8 mouse cellular contexts compared by ENCODE assay signal in the genomic region with DNA sequence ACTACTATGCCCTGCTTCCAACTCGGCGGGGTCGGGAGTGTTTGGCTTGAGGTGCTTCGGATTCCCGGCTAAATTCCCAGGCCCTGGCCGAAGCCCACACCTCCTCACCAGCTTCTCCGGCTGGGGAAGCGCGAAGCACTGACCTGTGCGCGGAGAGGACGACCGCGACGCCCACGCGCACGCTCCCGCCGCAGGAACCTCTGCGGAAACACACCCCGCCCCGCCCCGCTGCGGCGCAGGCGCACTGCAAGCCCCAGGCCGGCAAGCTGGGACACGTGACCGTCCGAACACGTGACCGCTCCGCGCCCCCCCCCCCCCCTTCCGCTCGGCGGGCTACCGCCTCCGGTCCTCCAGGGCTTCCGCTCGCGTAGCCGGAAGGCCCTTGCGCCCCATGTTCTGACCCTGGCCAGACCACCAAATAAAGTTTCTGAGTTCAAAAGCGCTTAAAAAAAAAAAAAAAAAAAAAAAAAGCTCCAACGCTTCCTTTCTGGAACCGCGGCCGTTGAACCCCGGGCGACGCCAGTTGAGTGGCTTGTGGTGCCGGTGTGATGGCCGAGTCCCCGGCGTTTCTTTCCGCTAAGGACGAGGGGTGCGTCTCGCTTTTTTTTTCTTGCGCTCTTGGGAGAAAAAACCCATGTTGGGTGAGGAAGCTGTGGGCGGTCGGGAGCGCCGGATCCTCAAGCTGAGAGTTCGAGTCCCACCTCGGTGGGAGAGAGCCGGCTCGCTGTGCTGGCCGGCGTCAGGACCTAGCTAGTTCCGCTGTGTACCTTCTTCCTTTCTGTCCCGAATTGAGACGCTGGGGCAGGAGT. TPM values are rescaled to one million over a fixed set of nuclear protein-coding genes. Genes with fewer than 3 reads are reported as not detected.
A peak's percentile ranks its signal among the peaks of the same experiment; 100 is the strongest.
DNase-seq lines count a peak whose midpoint lies in the region; ATAC-seq and TF ChIP-seq lines count a peak whose summit lies in the region.

A gene (minus strand): TSS at position 266 of the 809 bp plus-strand sequence.
A gene (plus strand): TSS at position 345 of the 809 bp plus-strand sequence.

- peak; percentile 87 for ATAC-seq in Patski
- peak; percentile 95 for ATAC-seq in hindbrain, embryonic 14.5 days (ENCODE audit: low FRiP score)

- CTCF ChIA-PET in Patski (lab: Charles Lee): interaction anchor here (0.8 to 1.6 kb wide), 3 partner anchors 21 to 27 kb away, joined by 3 to 4 read pairs (median 3); no protein-coding TSS in a partner anchor

- H3K4me1 ChIP-seq in hindbrain, embryonic 14.5 days (replicated peaks; ENCODE audit: control insufficient read depth, insufficient read depth, low read length): peaks cover 7% of the 10 kb centered on the region

- under 1% methylated on average over 69 of the region's 75 CpGs for WGBS in hindbrain, embryonic 14.5 days

- no peaks in the 10 kb centered on the region for H3K9me3 ChIP-seq in hindbrain, embryonic 14.5 days (ENCODE audit: control insufficient read depth, low read length)

- H3K9ac ChIP-seq in hindbrain, embryonic 14.5 days: peak within 1 kb of the TSS; percentile 83

- H3K4me3 ChIP-seq in hindbrain, embryonic 14.5 days (replicated peaks; ENCODE audit: low read length): peak within 1 kb of the TSS; percentile 75

- peak; percentile 85 for DNase-seq in Patski (ENCODE audit: low read depth, low spot score)
- peak; percentile 98 for DNase-seq in cerebellum, postnatal 14 days
- peak; percentile 91 to 96 for DNase-seq in frontal cortex, postnatal 25 days (ENCODE audit: low spot score in 2 of 2)
- DNase-seq in hindbrain, embryonic 14.5 days (ENCODE audit: low spot score): peak; percentile 94
- peak; percentile 93 to 94 for DNase-seq in layer of hippocampus, postnatal 36 days
- peak; percentile 90 for DNase-seq in lung, postnatal 36 days
- DNase-seq in retina, postnatal 1 day: peak; percentile 98
- DNase-seq in urinary bladder, adult 18-20 months (ENCODE audit: low spot score in 2 of 2): peak; percentile 89 to 92

- peaks cover 16% of the 10 kb centered on the region for H3K36me3 ChIP-seq in hindbrain, embryonic 14.5 days (replicated peaks; ENCODE audit: control insufficient read depth, insufficient read depth)

- H3K27me3 ChIP-seq in Patski: no peaks in the 10 kb centered on the region
- H3K27me3 ChIP-seq in hindbrain, embryonic 14.5 days (ENCODE audit: control insufficient read depth, insufficient read depth, low read length): no peaks in the 10 kb centered on the region

- in situ Hi-C loops in Patski (cut with MboI; ENCODE audit: low pct_unique_long_range_greater_than_20kb): no loop called here

- H3K27ac ChIP-seq in hindbrain, embryonic 14.5 days: peak within 1 kb of the TSS; percentile 78

- POLR2A ChIA-PET in Patski (lab: Charles Lee): interaction anchor here (0.6 to 2.1 kb wide), 8 partner anchors 9 to 1084 kb away, joined by 3 to 10 read pairs (median 5); a partner anchor contains a TSS

- H3K4me2 ChIP-seq in hindbrain, embryonic 14.5 days (replicated peaks): peak within 1 kb of the TSS; percentile 89

- no peak for TF ChIP-seq CTCF in Patski (IDR thresholded peaks at IDR 0.05)

RNA-seq across cellular contexts. Expression of the first gene that starts in this region (rescaled TPM):
- 39.2 TPM for polyA plus RNA-seq in Patski (2021)
- polyA plus RNA-seq in hindbrain, embryonic 14.5 days (2014; fragmentation: Nextera tagmentation; extraction: Ambion mirVana): 50.6 and 52.9 TPM in 2 replicates
- total RNA-seq in layer of hippocampus, postnatal 36 days (2021): 10 to 100 TPM; 39.5 to 40.6 TPM

RNA-seq across cellular contexts. Expression of the second gene that starts in this region (rescaled TPM):
- polyA plus RNA-seq in Patski (2021): 26.5 TPM
- 12.0 and 12.2 TPM in 2 replicates for polyA plus RNA-seq in hindbrain, embryonic 14.5 days (2014; fragmentation: Nextera tagmentation; extraction: Ambion mirVana)
- total RNA-seq in layer of hippocampus, postnatal 36 days (2021): 10 to 100 TPM; 24.8 to 25.1 TPM

Comparison
In these comparisons a context has a peak if more than half of its experiments do, and no peak if none do; other contexts are left out.
1. Peak in every context shown above with its lines: DNase-seq, ATAC-seq, H3K4me3 ChIP-seq and H3K27ac ChIP-seq.